Comparison of ENCODE assay signal across 8 mouse cellular contexts in the genomic region with DNA sequence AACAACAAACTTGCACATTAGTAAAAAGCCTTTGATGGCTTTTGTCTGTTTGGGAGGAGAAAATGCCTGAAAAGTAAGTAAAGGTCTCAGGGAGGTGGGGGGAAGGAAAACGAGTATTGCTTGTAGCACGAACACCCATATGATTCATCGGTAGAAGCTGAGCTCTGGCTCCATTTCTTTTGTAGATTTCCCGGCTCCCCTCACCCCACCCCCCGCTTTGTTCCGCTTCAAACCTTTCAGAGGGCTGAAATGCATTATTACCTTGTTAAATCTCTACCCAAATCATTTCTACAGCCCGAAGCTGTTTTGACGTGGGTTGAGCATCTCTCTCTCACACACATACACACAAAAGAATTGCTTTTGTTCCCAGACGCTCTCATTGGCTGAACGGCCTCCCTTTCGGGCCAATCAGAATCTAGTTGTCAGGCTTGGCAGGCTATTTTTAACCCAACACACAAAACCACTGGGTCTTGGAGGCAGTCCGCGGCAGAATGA.
A peak's percentile ranks its signal among the peaks of the same experiment; 100 is the strongest.
DNase-seq lines count a peak whose midpoint lies in the region; ATAC-seq and TF ChIP-seq lines count a peak whose summit lies in the region.

No protein-coding gene starts in this region.

- H3K9me3 ChIP-seq in ES-E14 (ENCODE audit: control insufficient read depth, insufficient read depth, low read depth, low read length), result no peaks in the 10 kb centered on the region
- no peaks in the 10 kb centered on the region for H3K9me3 ChIP-seq in forebrain, postnatal 0 days (ENCODE audit: low read length)
- H3K9me3 ChIP-seq in neural tube, embryonic 14.5 days (ENCODE audit: control insufficient read depth, low read length), result no peaks in the 10 kb centered on the region

- H3K27me3 ChIP-seq in cerebellum, adult 2 months (ENCODE audit: control insufficient read depth, insufficient read depth, low read length), result no peaks in the 10 kb centered on the region
- no peaks in the 10 kb centered on the region for H3K27me3 ChIP-seq in forebrain, postnatal 0 days (ENCODE audit: insufficient read depth, low read length)
- no peaks in the 10 kb centered on the region for H3K27me3 ChIP-seq in neural tube, embryonic 14.5 days (ENCODE audit: control insufficient read depth, insufficient read depth, low read length)
- H3K27me3 ChIP-seq in testis, adult 2 months (ENCODE audit: control insufficient read depth, insufficient read depth, low read length), result no peaks in the 10 kb centered on the region

- WGBS in cerebellum, adult 2 months, result under 1% methylated on average over 13 of the region's 13 CpGs
- WGBS in forebrain, postnatal 0 days, result under 1% methylated on average over 13 of the region's 13 CpGs
- 1% methylated on average over 13 of the region's 13 CpGs for WGBS in neural tube, embryonic 14.5 days

- no peaks in the 10 kb centered on the region for H3K36me3 ChIP-seq in ES-E14 (ENCODE audit: control insufficient read depth, insufficient read depth, low read length, poor library complexity, severe bottlenecking)
- no peaks in the 10 kb centered on the region for H3K36me3 ChIP-seq in forebrain, postnatal 0 days (ENCODE audit: insufficient read depth)
- no peaks in the 10 kb centered on the region for H3K36me3 ChIP-seq in neural tube, embryonic 14.5 days (ENCODE audit: control insufficient read depth, insufficient read depth, low read length)
- H3K36me3 ChIP-seq in testis, adult 2 months (ENCODE audit: control insufficient read depth, insufficient read depth, low read length), result no peaks in the 10 kb centered on the region

- intact Hi-C loops in heart, postnatal 36 days (cut with DNase I), result loop anchor here (1.0 to 5.0 kb wide), 5 partner anchors 376 to 1181 kb away; no protein-coding TSS in a partner anchor

- TF ChIP-seq CTCF in cerebellum, adult 2 months (IDR thresholded peaks at IDR 0.05; ENCODE audit: borderline replicate concordance, insufficient read depth, low read depth, low read length), result no peak
- TF ChIP-seq CTCF in forebrain, postnatal 0 days (IDR thresholded peaks at IDR 0.05; ENCODE audit: low read depth), result no peak
- TF ChIP-seq CTCF in testis, adult 2 months (IDR thresholded peaks at IDR 0.05; ENCODE audit: control insufficient read depth, insufficient read depth, insufficient replicate concordance, low read depth, low read length), result no peak

- in situ Hi-C loops in ES-E14 (cut with MboI; ENCODE audit: low sequenced_read_pairs in 2 of 2, unreplicated experiment in 2 of 2), result loop anchor here in 1 of 2 experiments (10.0 kb wide), 1 partner anchor 1099 kb away; no protein-coding TSS in a partner anchor

- no peaks in the 10 kb centered on the region for H3K4me1 ChIP-seq in ES-E14 (ENCODE audit: control insufficient read depth in 2 of 2, insufficient read depth in 2 of 2, low read length in 2 of 2, poor library complexity in 1 of 2)
- H3K4me1 ChIP-seq in cerebellum, adult 2 months (ENCODE audit: control insufficient read depth, insufficient read depth, low read length), result no peaks in the 10 kb centered on the region; the same call in 1 of the 2 replicates
- H3K4me1 ChIP-seq in forebrain, postnatal 0 days (ENCODE audit: insufficient read depth), result no peaks in the 10 kb centered on the region
- H3K4me1 ChIP-seq in neural tube, embryonic 14.5 days (ENCODE audit: control insufficient read depth, insufficient read depth, low read length), result peaks cover 7% of the 10 kb centered on the region; the same call in 1 of the 2 replicates
- no peaks in the 10 kb centered on the region for H3K4me1 ChIP-seq in testis, adult 2 months (ENCODE audit: control insufficient read depth, insufficient read depth, low read length)

- no peak overlapping the region for H3K9ac ChIP-seq in ES-E14 (ENCODE audit: insufficient read depth, low read depth, low read length, poor library complexity, severe bottlenecking)
- peak overlapping the region; percentile 62 for H3K9ac ChIP-seq in forebrain, postnatal 0 days
- peak overlapping the region; percentile 77 for H3K9ac ChIP-seq in neural tube, embryonic 14.5 days (replicated peaks; ENCODE audit: low read depth, low read length)

- H3K27ac ChIP-seq in ES-E14 (ENCODE audit: insufficient read depth, low read depth, low read length, poor library complexity, severe bottlenecking), result no peak overlapping the region
- peak overlapping the region; percentile 95 for H3K27ac ChIP-seq in cerebellum, adult 2 months (ENCODE audit: insufficient read depth, low read length)
- peak overlapping the region; percentile 93 for H3K27ac ChIP-seq in forebrain, postnatal 0 days (ENCODE audit: low read depth, low read length)
- peak overlapping the region; percentile 99 for H3K27ac ChIP-seq in neural tube, embryonic 14.5 days (ENCODE audit: low read depth, low read length)
- H3K27ac ChIP-seq in testis, adult 2 months (ENCODE audit: control insufficient read depth, insufficient read depth, low read depth, low read length), result peak overlapping the region; percentile 92

- peak; percentile 36 for DNase-seq in ES-E14 (ENCODE audit: low read depth, low spot score)
- peak; percentile 91 to 96 for DNase-seq in cerebellum, adult 2 months
- DNase-seq in forebrain, postnatal 0 days, result peak; percentile 96
- DNase-seq in heart, postnatal 36 days, result peak; percentile 79 to 81
- DNase-seq in layer of hippocampus, adult 18-20 months (ENCODE audit: low spot score in 2 of 2), result peak; percentile 89 to 98
- peak; percentile 87 for DNase-seq in lung, adult 18-20 months

- peak overlapping the region; percentile 59 for H3K4me2 ChIP-seq in forebrain, postnatal 0 days (ENCODE audit: low read depth)
- peak overlapping the region; percentile 86 for H3K4me2 ChIP-seq in neural tube, embryonic 14.5 days (ENCODE audit: low read depth, low read length)

- ATAC-seq in forebrain, postnatal 0 days, result peak; percentile 96
- ATAC-seq in neural tube, embryonic 14.5 days (ENCODE audit: low read depth), result peak; percentile 97

- H3K4me3 ChIP-seq in ES-E14 (ENCODE audit: insufficient read depth in 1 of 2, low read depth in 1 of 2, low read length in 2 of 2, poor library complexity in 1 of 2, severe bottlenecking in 1 of 2), result peak overlapping the region; percentile 1 to 56; a peak in 3 of 4 replicates
- peak overlapping the region; percentile 70 for H3K4me3 ChIP-seq in cerebellum, adult 2 months (replicated peaks; ENCODE audit: insufficient read depth, low read depth, low read length)
- peak overlapping the region; percentile 39 for H3K4me3 ChIP-seq in forebrain, postnatal 0 days (ENCODE audit: low read depth, low read length)
- H3K4me3 ChIP-seq in neural tube, embryonic 14.5 days (ENCODE audit: low read depth, low read length), result peak overlapping the region; percentile 47
- H3K4me3 ChIP-seq in testis, adult 2 months (ENCODE audit: control insufficient read depth, low read depth, low read length), result peak overlapping the region; percentile 86

- TF ChIP-seq POLR2A in cerebellum, adult 2 months (IDR thresholded peaks at IDR 0.05; ENCODE audit: borderline replicate concordance, insufficient read depth, low read length), result peak; percentile 77; the same call in 1 of the 2 replicates
- TF ChIP-seq POLR2A in testis, adult 2 months (IDR thresholded peaks at IDR 0.05; ENCODE audit: control insufficient read depth, low read depth, low read length), result no peak

TF ChIP-seq in ES-E14, 5 proteins besides CTCF, POLR2A, EP300 and RAD21:
- TF ChIP-seq ZNF384 (IDR thresholded peaks at IDR 0.05; ENCODE audit: low read depth, low read length) (no peak), MAFK (IDR thresholded peaks at IDR 0.05; ENCODE audit: insufficient read depth, low read depth, low read length) (no peak), ZC3H11A (IDR thresholded peaks at IDR 0.05; ENCODE audit: borderline replicate concordance, low read depth, low read length) (no peak), HCFC1 (IDR thresholded peaks at IDR 0.05; ENCODE audit: borderline replicate concordance, insufficient read depth, low read length) (no peak), CHD2 (IDR thresholded peaks at IDR 0.05; ENCODE audit: low read depth, low read length) (0 out of 2 replicates have a peak, but pooled peaks have one; percentile 11)
TF ChIP-seq in ES-E14: peak in this region for 1.

Comparison
In these comparisons a context has a peak if more than half of its experiments do, and no peak if none do; other contexts are left out.
1. DNase-seq: peak in every context shown above with its lines; median percentile 96 in forebrain, postnatal 0 days; 94 in cerebellum, adult 2 months; 94 in layer of hippocampus, adult 18-20 months; 87 in lung, adult 18-20 months; 80 in heart, postnatal 36 days; 36 in ES-E14.
2. H3K4me3 ChIP-seq: peak in every context shown above with its lines; median percentile 86 in testis, adult 2 months; 70 in cerebellum, adult 2 months; 47 in neural tube, embryonic 14.5 days; 39 in forebrain, postnatal 0 days; 28 in ES-E14.